Mouse (Mus musculus): ENCODE results near the gene Tanc1.

The Tanc1 gene

GRCm38 (mm10) chr2:59881404-59881803 is 269.6 kb downstream of the Tanc1 start:
- in situ Hi-C loops (cut with MseI, MboI), result no loop called here

- in situ Hi-C loops (cut with MseI, MboI), result no loop called here
Observed at GRCm38 (mm10) chr2:59881831-59882741, 270.2 kb downstream of the Tanc1 start, which contains the start of gene Wdsub1. Gene Wdsub1 (minus strand): TSS chr2:59882591.

- in situ Hi-C loops (cut with MseI, MboI), result no loop called here
Observed at GRCm38 (mm10) chr2:59882742-59883281, 271.0 kb downstream of the Tanc1 start.

GRCm38 (mm10) chr2:59889699-59890098 is 277.9 kb downstream of the Tanc1 start:
- in situ Hi-C loops (cut with MseI, MboI), result no loop called here
